Mouse (Mus musculus) ZHBTc4 (cell line): ENCODE measurements at regions not wholly inside any gene's neighbourhood (a gene's known extent, or its start where the extent isn't known, plus 50 kb on each side); places are given as distances from the start of the nearest gene placed in this dataset.

Experiments used
- DNase-seq: peaks from one replicate; pipeline ENCODE4 v3.0.0-alpha.2; 2011; ENCODE audit warnings: low read depth, low spot score

DNA sequence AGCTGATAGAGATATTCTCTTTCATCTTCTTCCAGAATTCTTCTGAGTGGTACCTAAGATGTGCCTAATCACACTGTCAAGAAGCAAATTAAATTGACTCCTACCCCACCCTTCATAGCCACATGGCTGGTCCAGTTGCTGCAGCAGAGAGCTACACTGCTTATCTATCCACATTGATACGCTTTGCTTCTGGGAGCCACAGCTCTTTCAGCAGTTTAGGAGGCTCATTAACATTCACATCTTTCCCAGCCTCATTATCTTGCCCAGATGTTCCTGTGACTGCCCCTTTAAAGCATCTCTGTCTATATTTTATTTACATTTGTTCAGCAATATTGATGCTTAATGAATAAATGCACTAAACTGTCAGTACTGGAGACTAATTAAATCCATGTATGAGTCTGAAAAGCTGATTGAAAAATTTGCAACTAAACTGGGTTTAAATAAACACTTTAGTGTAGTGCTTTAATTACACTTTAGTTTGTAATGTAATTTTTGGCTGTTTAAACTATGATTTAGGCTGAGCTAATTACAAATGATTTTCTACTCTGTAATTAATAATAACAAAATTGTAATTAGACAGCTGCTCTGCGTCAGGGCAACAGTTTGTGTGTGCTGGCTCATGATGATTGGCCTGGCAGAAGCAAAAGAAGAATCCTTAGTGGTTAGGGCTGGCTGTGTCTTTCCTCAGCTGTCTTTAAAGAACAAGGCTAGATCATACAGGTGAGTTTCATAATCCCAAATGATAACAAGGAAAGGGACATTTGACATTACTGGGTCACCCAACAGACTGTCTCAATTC lies 632.5 kb upstream of the Tle4 start:
- no peak for DNase-seq

GRCm38 (mm10) chr19:15217387-15217786 lies 619.5 kb upstream of the Tle4 start:
- DNase-seq, result no peak

DNA sequence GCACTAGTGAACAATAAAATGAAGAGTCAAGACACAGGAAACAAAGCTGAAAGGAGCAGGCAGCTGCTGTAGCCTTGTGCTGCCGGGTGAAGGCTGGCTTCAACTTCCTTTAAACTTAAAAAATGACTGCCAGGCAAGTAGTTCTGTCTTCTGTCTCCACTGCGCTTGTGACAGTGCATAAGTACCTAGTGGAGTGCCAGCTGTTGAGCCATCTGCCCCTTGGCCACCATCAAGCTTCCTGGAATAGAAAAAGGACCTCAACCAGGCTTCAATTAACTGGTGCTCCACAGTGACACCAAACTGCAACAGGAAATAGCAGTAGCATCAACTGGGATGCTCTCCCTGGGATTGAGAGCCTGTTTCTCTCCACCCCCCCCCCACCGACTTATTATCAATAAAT lies 616.8 kb upstream of the Tle4 start:
- no peak for DNase-seq

DNA sequence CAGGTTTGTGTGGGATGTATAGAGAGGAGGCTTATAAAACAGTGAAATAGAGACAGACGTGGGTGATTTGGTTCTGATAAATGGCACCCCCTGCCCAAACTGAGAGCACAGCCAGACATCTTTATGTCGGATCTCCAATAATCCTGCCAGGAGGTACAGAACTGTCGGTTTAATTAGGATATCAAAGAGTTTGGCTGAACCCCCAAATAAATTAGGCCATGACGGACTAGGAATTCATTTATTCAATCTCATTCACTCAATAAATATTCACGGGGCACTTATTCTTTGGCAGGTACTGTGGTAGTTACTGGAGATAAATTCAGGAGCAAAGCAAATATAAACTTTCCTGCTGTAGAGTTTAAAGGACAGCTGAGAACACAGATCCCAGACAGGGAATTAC lies 615.0 kb upstream of the Tle4 start:
- DNase-seq, result no peak

DNA sequence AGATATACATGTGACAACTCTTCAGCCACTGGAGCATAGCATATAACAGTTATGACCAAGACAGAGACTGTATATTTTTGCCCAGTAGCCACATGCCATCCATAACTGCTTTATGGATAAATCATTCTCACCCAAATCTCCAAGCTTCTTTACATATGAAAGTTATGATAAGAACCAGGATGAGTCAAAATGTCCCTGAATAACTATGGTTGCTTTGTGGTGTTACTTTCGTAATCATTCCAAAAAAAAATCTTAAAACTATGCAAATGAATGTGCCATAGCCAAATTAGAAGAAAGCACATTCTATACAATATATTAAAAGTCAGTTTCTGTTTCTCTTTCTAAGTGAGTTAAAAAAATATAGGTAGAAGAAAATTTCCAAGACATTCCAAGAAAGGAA lies 605.2 kb upstream of the Tle4 start:
- no peak for DNase-seq

DNA sequence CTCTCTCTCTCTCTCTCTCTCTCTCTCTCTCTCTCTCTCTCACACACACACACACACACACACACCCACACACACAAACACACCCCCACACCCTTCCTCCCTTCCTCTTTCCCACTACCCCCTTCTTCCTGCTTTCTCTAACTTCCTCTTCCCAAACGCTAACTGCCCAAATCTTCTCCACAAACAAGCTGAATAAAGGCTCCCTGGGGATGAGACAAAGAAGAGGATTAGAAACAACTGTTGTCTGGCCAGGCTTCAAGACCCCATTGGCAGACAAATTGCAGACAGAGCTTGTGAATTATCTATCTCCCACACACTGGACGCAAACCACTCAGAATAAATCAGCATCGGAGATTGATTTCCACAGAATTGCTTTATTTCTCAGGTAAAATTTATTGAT lies 603.4 kb upstream of the Tle4 start:
- no peak for DNase-seq

GRCm38 (mm10) chr19:15200792-15201191 lies 602.9 kb upstream of the Tle4 start:
- DNase-seq, result no peak

GRCm38 (mm10) chr19:15200361-15200760 lies 602.5 kb upstream of the Tle4 start:
- no peak for DNase-seq

DNA sequence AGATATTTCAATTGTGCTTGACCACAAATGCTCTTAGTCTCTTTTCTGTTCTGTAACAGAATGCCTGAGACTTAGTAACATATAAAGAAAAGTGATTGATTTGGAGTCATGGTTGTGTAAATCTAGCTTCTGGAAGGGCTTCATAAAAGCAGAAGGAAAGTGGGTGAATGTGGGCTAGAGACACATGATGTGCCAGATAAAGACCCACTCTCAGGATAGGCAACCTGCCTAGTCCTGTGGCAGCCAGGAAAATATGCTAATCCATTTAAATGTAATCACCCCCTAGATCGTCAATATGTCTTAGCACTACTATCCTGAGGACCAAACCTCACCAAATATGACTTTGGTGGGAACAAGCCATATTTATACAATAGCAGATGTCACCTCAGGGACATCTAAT lies 601.8 kb upstream of the Tle4 start:
- DNase-seq, result no peak

- peak; percentile 1 for DNase-seq
Measured at GRCm38 (mm10) chr19:15175221-15175620, 577.4 kb upstream of the Tle4 start.

- peak; percentile 2 for DNase-seq
Measured at GRCm38 (mm10) chr19:15173301-15173700, 575.5 kb upstream of the Tle4 start.

DNA sequence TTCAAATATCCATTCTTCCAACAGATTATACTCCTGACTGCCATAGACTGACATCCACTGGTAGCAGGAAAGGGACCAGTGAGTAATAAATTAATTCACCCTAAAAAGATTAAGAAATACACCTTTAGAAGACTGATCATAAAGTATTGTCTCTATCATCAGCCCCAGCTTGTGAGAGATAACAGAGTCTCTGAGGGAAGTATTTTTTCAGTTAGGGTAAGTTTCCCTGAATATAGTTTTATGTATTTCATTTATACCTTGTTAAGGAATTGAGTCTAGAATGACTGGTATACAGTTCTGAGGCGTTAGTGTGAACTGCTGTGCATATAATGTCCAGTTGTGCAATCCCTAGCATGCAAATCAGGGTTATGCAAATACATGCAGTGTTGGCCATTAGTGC lies 569.3 kb upstream of the Tle4 start:
- no peak for DNase-seq

GRCm38 (mm10) chr19:15160641-15161040 lies 562.8 kb upstream of the Tle4 start:
- DNase-seq, result no peak

DNA sequence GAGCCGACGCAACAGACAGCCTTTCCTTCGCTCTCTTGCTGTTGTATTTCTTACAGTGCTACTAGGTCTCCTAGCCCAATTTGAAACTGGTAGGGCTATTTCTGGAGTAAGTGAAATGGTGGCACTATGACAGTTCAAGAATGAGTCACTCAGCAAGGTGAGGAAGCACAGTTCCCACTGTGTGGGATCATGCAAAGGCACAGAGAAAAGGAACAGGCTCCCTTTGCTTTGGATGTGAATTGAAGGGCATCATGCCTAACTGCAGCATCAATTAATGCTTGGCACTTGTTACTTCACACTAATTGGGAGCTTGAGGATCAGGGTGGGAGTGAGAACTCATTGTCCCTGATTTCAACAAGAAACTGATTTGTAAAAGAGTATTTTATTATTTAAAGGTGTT lies 560.8 kb upstream of the Tle4 start:
- DNase-seq, result no peak

GRCm38 (mm10) chr19:15158177-15158576 lies 560.3 kb upstream of the Tle4 start:
- no peak for DNase-seq

DNA sequence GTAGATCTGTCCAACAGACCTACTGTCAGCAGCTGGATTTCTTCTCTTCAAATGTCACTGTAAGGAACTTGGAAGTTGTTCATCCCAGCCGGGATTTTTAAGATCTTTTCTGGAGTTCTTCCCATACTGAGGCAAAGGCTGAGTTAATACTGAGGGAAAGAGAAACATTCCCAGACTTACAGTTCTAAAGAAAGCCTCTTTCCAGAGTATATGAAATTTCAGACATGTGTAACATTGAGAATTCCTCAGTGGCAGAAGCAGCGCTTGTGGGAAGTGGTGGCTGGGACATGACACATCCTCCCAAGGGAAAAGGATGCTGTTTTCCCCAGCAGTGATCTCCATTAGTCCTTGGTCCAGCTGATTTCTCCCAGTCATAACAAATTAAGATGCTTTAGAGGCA lies 556.8 kb upstream of the Tle4 start:
- no peak for DNase-seq

DNA sequence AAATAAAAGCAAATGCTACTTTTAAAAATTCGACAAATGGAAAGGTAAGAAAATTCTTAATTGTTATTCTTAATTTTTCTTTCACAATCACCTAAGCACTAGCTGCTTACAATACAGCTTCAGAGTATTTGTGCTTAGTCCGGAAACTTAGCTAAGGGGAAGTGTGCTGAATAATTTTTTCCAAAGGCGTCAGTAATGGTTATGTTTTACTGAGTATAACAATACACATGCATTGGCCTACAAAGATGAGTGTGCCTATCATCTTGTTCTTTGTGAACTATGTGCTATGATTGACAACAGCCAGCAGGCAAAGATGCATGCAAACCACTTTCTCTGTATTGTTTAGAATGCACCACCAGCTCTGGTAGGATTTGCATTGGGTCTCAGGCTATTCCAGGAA lies 548.5 kb upstream of the Tle4 start:
- DNase-seq, result no peak

DNA sequence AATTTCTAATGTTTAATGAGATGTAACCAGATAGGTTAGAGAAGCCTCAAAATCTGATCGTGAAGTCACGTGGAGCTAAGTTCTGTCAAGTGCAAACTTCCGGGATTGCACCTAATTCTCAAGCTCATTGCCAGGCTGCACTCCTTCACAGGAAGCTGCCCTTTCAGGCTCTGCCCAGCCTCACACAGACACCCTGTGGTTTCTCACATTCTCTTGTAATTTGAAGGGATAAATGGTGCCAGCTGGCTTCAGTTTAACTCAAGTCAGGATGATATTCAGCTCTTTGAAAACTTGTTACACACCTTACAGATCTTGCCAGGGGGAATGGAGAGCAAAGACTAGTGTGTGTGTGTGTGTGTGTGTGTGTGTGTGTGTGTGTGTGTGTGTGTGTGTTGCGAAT lies 529.3 kb upstream of the Tle4 start:
- DNase-seq, result peak; percentile 1

- peak; percentile 24 for DNase-seq
Measured at GRCm38 (mm10) chr19:15108441-15109026, 510.7 kb upstream of the Tle4 start.

- no peak for DNase-seq
Measured at GRCm38 (mm10) chr19:15095054-15095453, 497.2 kb upstream of the Tle4 start.

DNA sequence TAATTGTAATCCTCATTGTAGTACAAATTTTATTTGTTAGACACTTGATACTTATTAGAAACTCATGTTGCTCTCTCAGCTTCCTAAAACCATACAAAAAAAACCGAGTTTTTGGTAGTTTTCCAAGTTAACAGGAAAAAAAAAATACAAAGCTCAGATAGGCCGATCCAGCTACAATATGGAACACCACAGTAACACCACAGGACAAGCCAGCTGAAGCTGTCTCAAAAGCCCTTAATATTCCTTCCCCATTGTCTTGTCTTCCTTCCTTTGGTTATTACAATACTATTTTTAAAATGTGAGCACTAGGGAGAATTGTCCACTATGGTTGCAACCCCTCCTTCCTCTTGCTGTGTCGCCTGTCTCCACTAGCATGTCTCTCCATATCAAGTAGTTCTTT lies 495.7 kb upstream of the Tle4 start:
- no peak for DNase-seq

DNA sequence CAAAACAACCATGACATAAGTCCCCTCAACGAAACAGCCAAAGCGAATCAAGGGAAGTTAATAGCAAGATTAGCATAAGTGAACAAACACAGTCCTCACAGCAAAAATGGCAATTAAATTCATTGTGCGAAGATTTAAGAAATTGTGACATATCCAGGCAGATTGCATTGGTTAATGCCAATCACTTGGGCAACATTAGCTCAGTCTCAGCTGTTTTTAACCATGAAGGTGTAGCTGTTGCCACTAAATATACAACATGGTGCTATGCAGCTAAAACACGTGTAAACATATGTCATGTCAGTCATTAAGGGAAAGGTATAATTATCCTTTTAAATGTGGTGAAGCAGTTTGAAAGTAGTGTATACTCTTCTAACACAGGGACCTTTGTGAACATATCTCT lies 482.8 kb upstream of the Tle4 start:
- DNase-seq, result no peak

DNA sequence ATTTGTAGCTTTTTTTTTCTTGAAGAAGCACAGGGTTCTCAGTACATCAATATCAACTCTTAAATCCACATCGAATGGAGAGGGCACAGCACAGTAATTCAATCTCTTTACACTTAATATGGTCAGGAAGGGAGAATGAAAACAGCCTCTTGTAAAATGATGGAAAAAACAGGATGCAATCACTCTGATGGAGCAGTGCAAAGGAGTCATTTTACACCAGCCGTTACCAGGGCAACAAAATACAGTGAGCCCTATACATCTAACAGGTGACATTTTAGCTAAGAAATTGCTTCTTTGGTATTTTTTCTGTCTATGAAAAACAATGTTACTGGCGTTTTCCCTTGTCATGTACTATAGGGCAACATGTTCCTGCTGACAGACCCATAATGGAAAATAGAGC lies 459.9 kb upstream of the Tle4 start:
- DNase-seq, result no peak
